Mouse (Mus musculus): ENCODE data around the gene Nptn. TPM values are rescaled to one million over a fixed set of nuclear protein-coding genes. Genes with fewer than 3 reads are reported as not detected.

The Nptn gene
- polyA plus RNA-seq (2014; fragmentation: Nextera tagmentation; extraction: Ambion mirVana), result 58.7 and 60.3 TPM in 2 replicates

GRCm38 (mm10) chr9:58581958-58582540 lies at the start of gene Nptn:
Nptn (plus strand) TSS chr9:58582240.
- WGBS, result 1% methylated on average over 44 of the region's 56 CpGs
- no peaks in the 10 kb centered on the region for H3K9me3 ChIP-seq (ENCODE audit: control insufficient read depth, low read length)
- no peaks in the 10 kb centered on the region for H3K27me3 ChIP-seq (ENCODE audit: control insufficient read depth, insufficient read depth, low read length)
- peak within 1 kb of the TSS; percentile 94 for H3K9ac ChIP-seq (ENCODE audit: low read length)
- no peaks in the 10 kb centered on the region; the same call in 1 of the 2 replicates for H3K4me1 ChIP-seq (replicated peaks; ENCODE audit: control insufficient read depth, insufficient read depth, low read length)
- H3K4me2 ChIP-seq (ENCODE audit: low read depth, low read length, severe bottlenecking), result peak within 1 kb of the TSS; percentile 90
- DNase-seq (ENCODE audit: low spot score) (peak; percentile 100), ATAC-seq (replicated peaks; ENCODE audit: low FRiP score) (peak; percentile 98)
- H3K36me3 ChIP-seq (ENCODE audit: control insufficient read depth, insufficient read depth, low read length), result no peaks in the 10 kb centered on the region
- H3K4me3 ChIP-seq (ENCODE audit: low read depth, low read length), result peak within 1 kb of the TSS; percentile 92
- peak within 1 kb of the TSS; percentile 95 for H3K27ac ChIP-seq (ENCODE audit: low read depth, low read length)

GRCm38 (mm10) chr9:58533322-58533721 lies 48.7 kb upstream of the Nptn start:
- WGBS, result 93% methylated on average over 6 of the region's 6 CpGs
- Histone ChIP-seq H3K36me3 (ENCODE audit: control insufficient read depth, insufficient read depth, low read length) (no peaks in the 10 kb centered on the region; the same call in 1 of the 2 replicates), H3K27me3 (ENCODE audit: control insufficient read depth, insufficient read depth, low read length) (no peaks in the 10 kb centered on the region), H3K4me2 (ENCODE audit: low read depth, low read length, severe bottlenecking) (no peak overlapping the region), H3K4me1 (replicated peaks; ENCODE audit: control insufficient read depth, insufficient read depth, low read length) (no peaks in the 10 kb centered on the region), H3K27ac (ENCODE audit: low read depth, low read length) (no peak overlapping the region), H3K9ac (ENCODE audit: low read length) (no peak overlapping the region), H3K9me3 (ENCODE audit: control insufficient read depth, low read length) (no peaks in the 10 kb centered on the region), H3K4me3 (ENCODE audit: low read depth, low read length) (no peak overlapping the region)
- ATAC-seq (replicated peaks; ENCODE audit: low FRiP score), result no peak
- no peak for DNase-seq (ENCODE audit: low spot score)

GRCm38 (mm10) chr9:58534766-58535165 lies 47.3 kb upstream of the Nptn start:
- WGBS, result 24% methylated on average over 1 of the region's 1 CpGs
- H3K27ac ChIP-seq (ENCODE audit: low read depth, low read length), result no peak overlapping the region
- no peaks in the 10 kb centered on the region for H3K36me3 ChIP-seq (ENCODE audit: control insufficient read depth, insufficient read depth, low read length)
- no peak overlapping the region for H3K4me3 ChIP-seq (ENCODE audit: low read depth, low read length)
- H3K4me2 ChIP-seq (ENCODE audit: low read depth, low read length, severe bottlenecking), result no peak overlapping the region
- H3K4me1 ChIP-seq (replicated peaks; ENCODE audit: control insufficient read depth, insufficient read depth, low read length), result no peaks in the 10 kb centered on the region
- no peaks in the 10 kb centered on the region for H3K27me3 ChIP-seq (ENCODE audit: control insufficient read depth, insufficient read depth, low read length)
- no peaks in the 10 kb centered on the region for H3K9me3 ChIP-seq (ENCODE audit: control insufficient read depth, low read length)
- no peak overlapping the region for H3K9ac ChIP-seq (ENCODE audit: low read length)
- ATAC-seq (replicated peaks; ENCODE audit: low FRiP score), result no peak
- no peak for DNase-seq (ENCODE audit: low spot score)

DNA sequence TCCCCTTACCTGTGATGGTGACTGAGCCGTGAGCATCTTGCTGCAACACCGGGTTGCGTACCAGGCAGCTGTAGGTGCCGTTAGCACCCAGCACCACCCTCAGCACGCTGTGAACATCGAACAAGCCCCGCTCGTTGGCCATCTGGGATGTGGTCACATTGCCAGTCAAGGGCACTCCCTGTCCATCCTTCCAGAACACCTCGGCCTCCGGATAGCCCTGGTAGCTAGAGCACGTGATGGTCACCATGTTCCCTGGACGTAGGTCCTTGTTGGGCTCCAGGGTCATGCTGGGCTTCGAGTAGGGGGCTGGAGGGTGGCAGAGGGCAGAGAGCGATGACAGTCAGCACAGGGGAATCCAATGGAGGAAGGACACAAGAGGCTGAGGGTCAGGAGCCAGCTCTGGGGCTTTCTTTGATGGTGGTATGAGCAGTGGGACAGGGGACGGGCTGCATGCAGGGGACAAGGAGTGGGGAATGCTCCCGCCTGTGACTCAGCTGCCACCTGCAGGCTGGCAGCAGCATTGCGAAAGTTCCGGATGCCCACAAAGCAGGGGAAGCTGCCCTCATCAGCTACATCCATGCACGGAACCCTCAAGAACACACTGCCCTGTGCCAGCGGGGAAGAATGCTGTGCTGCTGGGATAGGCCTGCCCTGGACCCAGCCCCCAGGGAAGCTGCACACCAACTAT lies 46.4 kb upstream of the Nptn start:
- no peak overlapping the region for H3K27ac ChIP-seq (ENCODE audit: low read depth, low read length)
- no peaks in the 10 kb centered on the region for H3K9me3 ChIP-seq (ENCODE audit: control insufficient read depth, low read length)
- no peak overlapping the region for H3K9ac ChIP-seq (ENCODE audit: low read length)
- H3K27me3 ChIP-seq (ENCODE audit: control insufficient read depth, insufficient read depth, low read length), result no peaks in the 10 kb centered on the region
- no peaks in the 10 kb centered on the region for H3K36me3 ChIP-seq (ENCODE audit: control insufficient read depth, insufficient read depth, low read length)
- no peak overlapping the region for H3K4me3 ChIP-seq (ENCODE audit: low read depth, low read length)
- no peak overlapping the region for H3K4me2 ChIP-seq (ENCODE audit: low read depth, low read length, severe bottlenecking)
- WGBS, result 78% methylated on average over 20 of the region's 20 CpGs
- DNase-seq (ENCODE audit: low spot score) (peak; percentile 80), ATAC-seq (replicated peaks; ENCODE audit: low FRiP score) (0 out of 2 replicates have a peak, but pooled peaks have one; percentile 51)
- H3K4me1 ChIP-seq (replicated peaks; ENCODE audit: control insufficient read depth, insufficient read depth, low read length), result no peaks in the 10 kb centered on the region

- no peaks in the 10 kb centered on the region for H3K27me3 ChIP-seq (ENCODE audit: control insufficient read depth, insufficient read depth, low read length)
- no peak for ATAC-seq (replicated peaks; ENCODE audit: low FRiP score)
- H3K9ac ChIP-seq (ENCODE audit: low read length), result no peak overlapping the region
- H3K4me2 ChIP-seq (ENCODE audit: low read depth, low read length, severe bottlenecking), result no peak overlapping the region
- no peak overlapping the region for H3K27ac ChIP-seq (ENCODE audit: low read depth, low read length)
- WGBS, result 79% methylated on average over 3 of the region's 3 CpGs
- no peak overlapping the region for H3K4me3 ChIP-seq (ENCODE audit: low read depth, low read length)
- no peaks in the 10 kb centered on the region for H3K9me3 ChIP-seq (ENCODE audit: control insufficient read depth, low read length)
- H3K36me3 ChIP-seq (ENCODE audit: control insufficient read depth, insufficient read depth, low read length), result no peaks in the 10 kb centered on the region
- no peak for DNase-seq (ENCODE audit: low spot score)
- no peaks in the 10 kb centered on the region for H3K4me1 ChIP-seq (replicated peaks; ENCODE audit: control insufficient read depth, insufficient read depth, low read length)
Observed at GRCm38 (mm10) chr9:58537774-58538173, 44.3 kb upstream of the Nptn start.

- H3K9ac ChIP-seq (ENCODE audit: low read length), result no peak overlapping the region
- no peaks in the 10 kb centered on the region for H3K4me1 ChIP-seq (replicated peaks; ENCODE audit: control insufficient read depth, insufficient read depth, low read length)
- no peak overlapping the region for H3K4me2 ChIP-seq (ENCODE audit: low read depth, low read length, severe bottlenecking)
- no peaks in the 10 kb centered on the region for H3K27me3 ChIP-seq (ENCODE audit: control insufficient read depth, insufficient read depth, low read length)
- no peaks in the 10 kb centered on the region for H3K36me3 ChIP-seq (ENCODE audit: control insufficient read depth, insufficient read depth, low read length)
- H3K4me3 ChIP-seq (ENCODE audit: low read depth, low read length), result no peak overlapping the region
- WGBS, result 50% methylated on average over 5 of the region's 5 CpGs
- DNase-seq (ENCODE audit: low spot score), result peak; percentile 64
- no peak overlapping the region for H3K27ac ChIP-seq (ENCODE audit: low read depth, low read length)
- ATAC-seq (replicated peaks; ENCODE audit: low FRiP score), result no peak; the same call in 1 of the 2 replicates
- no peaks in the 10 kb centered on the region for H3K9me3 ChIP-seq (ENCODE audit: control insufficient read depth, low read length)
Observed at GRCm38 (mm10) chr9:58539886-58540285, 42.2 kb upstream of the Nptn start.

GRCm38 (mm10) chr9:58541895-58542338 lies 40.1 kb upstream of the Nptn start:
- no peak overlapping the region for H3K27ac ChIP-seq (ENCODE audit: low read depth, low read length)
- H3K9me3 ChIP-seq (ENCODE audit: control insufficient read depth, low read length), result no peaks in the 10 kb centered on the region
- no peak overlapping the region for H3K4me2 ChIP-seq (ENCODE audit: low read depth, low read length, severe bottlenecking)
- no peak for ATAC-seq (replicated peaks; ENCODE audit: low FRiP score)
- H3K4me1 ChIP-seq (replicated peaks; ENCODE audit: control insufficient read depth, insufficient read depth, low read length), result no peaks in the 10 kb centered on the region
- no peak for DNase-seq (ENCODE audit: low spot score)
- 79% methylated on average over 6 of the region's 6 CpGs for WGBS
- H3K27me3 ChIP-seq (ENCODE audit: control insufficient read depth, insufficient read depth, low read length), result no peaks in the 10 kb centered on the region
- no peak overlapping the region for H3K4me3 ChIP-seq (ENCODE audit: low read depth, low read length)
- no peak overlapping the region for H3K9ac ChIP-seq (ENCODE audit: low read length)
- no peaks in the 10 kb centered on the region for H3K36me3 ChIP-seq (ENCODE audit: control insufficient read depth, insufficient read depth, low read length)

- H3K9ac ChIP-seq (ENCODE audit: low read length), result no peak overlapping the region
- no peak for ATAC-seq (replicated peaks; ENCODE audit: low FRiP score)
- no peak overlapping the region for H3K27ac ChIP-seq (ENCODE audit: low read depth, low read length)
- no peak overlapping the region for H3K4me2 ChIP-seq (ENCODE audit: low read depth, low read length, severe bottlenecking)
- H3K27me3 ChIP-seq (ENCODE audit: control insufficient read depth, insufficient read depth, low read length), result no peaks in the 10 kb centered on the region
- H3K9me3 ChIP-seq (ENCODE audit: control insufficient read depth, low read length), result no peaks in the 10 kb centered on the region
- no peak for DNase-seq (ENCODE audit: low spot score)
- no peaks in the 10 kb centered on the region for H3K4me1 ChIP-seq (replicated peaks; ENCODE audit: control insufficient read depth, insufficient read depth, low read length)
- no peaks in the 10 kb centered on the region for H3K36me3 ChIP-seq (ENCODE audit: control insufficient read depth, insufficient read depth, low read length)
- no peak overlapping the region for H3K4me3 ChIP-seq (ENCODE audit: low read depth, low read length)
- WGBS, result 82% methylated on average over 4 of the region's 4 CpGs
Observed at GRCm38 (mm10) chr9:58544879-58545324, 37.1 kb upstream of the Nptn start.
